Mouse (Mus musculus): ENCODE measurements around the gene Stx4a.
"Not testable (repeated sequence)": the region's sequence is repeated elsewhere in the genome, so short reads cannot be mapped to it uniquely, and the experiment has no call there.

DNA sequence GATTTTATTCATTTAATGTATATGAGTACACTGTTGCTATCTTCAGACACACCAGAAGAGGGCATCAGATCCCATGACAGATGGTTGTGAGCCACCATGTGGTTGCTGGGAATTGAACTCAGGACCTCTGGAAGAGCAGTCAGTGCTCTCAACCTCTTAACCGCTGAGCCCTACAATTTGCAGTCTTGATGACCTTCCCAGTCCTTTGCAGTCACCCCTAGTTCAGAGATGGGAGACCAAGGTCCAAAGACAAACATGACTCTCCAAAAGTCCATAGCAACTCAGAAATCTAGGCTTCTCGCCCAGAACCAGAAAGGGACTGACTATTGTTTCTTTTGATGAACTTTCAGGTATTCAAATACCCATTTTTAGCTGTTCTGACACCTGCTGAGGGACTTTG, 15.9 kb downstream of the Stx4a start:
- TF ChIP-seq POLR2A (IDR thresholded peaks at IDR 0.05; ENCODE audit: low read depth, low read length); CTCF (IDR thresholded peaks at IDR 0.05; ENCODE audit: borderline replicate concordance, insufficient read depth, low read length): not testable (repeated sequence)

All from embryonic fibroblast, embryonic 13.5 days (primary cell).